Mouse (Mus musculus) cerebellum, adult 2 months (tissue): ENCODE measurements around the gene Slc2a9. TPM values are rescaled to one million over a fixed set of nuclear protein-coding genes. Genes with fewer than 3 reads are reported as not detected.

Source experiments
- DNase-seq, 2 experiments: peaks; one replicate each; pipeline ENCODE4 v3.0.0; 2021
- H3K27ac ChIP-seq: fragments of 200-500 bp; 2 replicates; pipeline ENCODE4 v1.5.1; 2012; ENCODE audit warnings: low read length, control low read depth, inconsistent platforms; ENCODE audit not compliant: insufficient read depth
- H3K27me3 ChIP-seq: fragments of 200-500 bp; 2 replicates; pipeline ENCODE4 v1.6.1; 2012; ENCODE audit warnings: inconsistent platforms, mild to moderate bottlenecking, low read length, moderate library complexity; ENCODE audit not compliant: control insufficient read depth, insufficient read depth
- H3K4me1 ChIP-seq: fragments of 200-500 bp; 2 replicates; pipeline ENCODE4 v1.6.1; 2011; ENCODE audit warnings: low read length; ENCODE audit not compliant: control insufficient read depth, insufficient read depth
- H3K4me3 ChIP-seq: fragments of 200-500 bp; replicated peaks from 2 replicates; pipeline ENCODE3; 2011; ENCODE audit warnings: mild to moderate bottlenecking, low read depth, low read length, control low read depth; ENCODE audit not compliant: insufficient read depth
- CTCF ChIP-seq: fragments of 200-500 bp; IDR thresholded peaks from 2 replicates; pipeline ENCODE4 v1.5.1; 2011; ENCODE audit warnings: low read depth, mild to moderate bottlenecking, control low read depth, low read length, moderate library complexity, borderline replicate concordance; ENCODE audit not compliant: insufficient read depth
- POLR2A ChIP-seq: fragments of 200-500 bp; IDR thresholded peaks from 2 replicates; pipeline ENCODE4 v1.6.1; 2011; ENCODE audit warnings: low read length, control low read depth, borderline replicate concordance; ENCODE audit not compliant: insufficient read depth
- WGBS: fragments of 180-500 bp; shearing (Covaris S2); methylation state at CpG from one replicate; pipeline ENCODE4 v1.1.7; 2018; 5-methylcytosine and 5-hydroxymethylcytosine counted together
- polyA plus RNA-seq: library from polyadenylated mRNA; depleted of rRNA; stranded (reverse); fragments of >200 nt; gene quantifications from 2 replicates; pipeline ENCODE4 v1.2.3, GENCODE M21; 2012

Gene Slc2a9
- polyA plus RNA-seq, 1 experiment, result 1.6 TPM

GRCm38 (mm10) chr5:38496491-38497057 lies 6.4 kb downstream of the Slc2a9 start:
- no peak for TF ChIP-seq POLR2A
- TF ChIP-seq CTCF, result no peak
- H3K27me3 ChIP-seq, result no peaks in the 10 kb centered on the region
- no peaks in the 10 kb centered on the region for H3K4me1 ChIP-seq
- 70% methylated on average over 8 of the region's 8 CpGs for WGBS
- no peak for DNase-seq
- no peak overlapping the region for H3K27ac ChIP-seq
- H3K4me3 ChIP-seq, result no peak overlapping the region

- Histone ChIP-seq H3K4me3 (no peak overlapping the region), H3K27me3 (no peaks in the 10 kb centered on the region), H3K27ac (no peak overlapping the region), H3K4me1 (no peaks in the 10 kb centered on the region)
- no peak for DNase-seq
- 95% methylated on average over 6 of the region's 6 CpGs for WGBS
- TF ChIP-seq POLR2A (no peak), CTCF (no peak)
Measured at GRCm38 (mm10) chr5:38493890-38494289, 9.1 kb downstream of the Slc2a9 start.

GRCm38 (mm10) chr5:38491763-38492162 lies 11.2 kb downstream of the Slc2a9 start:
- Histone ChIP-seq H3K4me1 (no peaks in the 10 kb centered on the region), H3K4me3 (no peak overlapping the region), H3K27me3 (no peaks in the 10 kb centered on the region), H3K27ac (no peak overlapping the region)
- WGBS, result 88% methylated on average over 8 of the region's 8 CpGs
- no peak for DNase-seq
- TF ChIP-seq CTCF (no peak), POLR2A (no peak)

GRCm38 (mm10) chr5:38489739-38490138 lies 13.2 kb downstream of the Slc2a9 start:
- DNase-seq, result no peak
- 91% methylated on average over 4 of the region's 4 CpGs for WGBS
- H3K27me3 ChIP-seq, result no peaks in the 10 kb centered on the region
- no peak overlapping the region for H3K27ac ChIP-seq
- TF ChIP-seq CTCF (no peak), POLR2A (no peak)
- H3K4me1 ChIP-seq, result no peaks in the 10 kb centered on the region
- no peak overlapping the region for H3K4me3 ChIP-seq

GRCm38 (mm10) chr5:38488673-38489615 lies 14.0 kb downstream of the Slc2a9 start:
- WGBS, result 88% methylated on average over 20 of the region's 20 CpGs
- Histone ChIP-seq H3K27ac (no peak overlapping the region), H3K4me1 (no peaks in the 10 kb centered on the region), H3K27me3 (no peaks in the 10 kb centered on the region), H3K4me3 (no peak overlapping the region)
- TF ChIP-seq CTCF (no peak), POLR2A (no peak)
- no peak for DNase-seq

- TF ChIP-seq POLR2A (no peak), CTCF (no peak)
- Histone ChIP-seq H3K4me3 (no peak overlapping the region), H3K27ac (no peak overlapping the region), H3K4me1 (no peaks in the 10 kb centered on the region), H3K27me3 (no peaks in the 10 kb centered on the region)
- 67% methylated on average over 6 of the region's 6 CpGs for WGBS
- DNase-seq, result no peak
Measured at GRCm38 (mm10) chr5:38488026-38488425, 14.9 kb downstream of the Slc2a9 start.

GRCm38 (mm10) chr5:38487247-38487646 lies 15.7 kb downstream of the Slc2a9 start:
- WGBS, result 89% methylated on average over 4 of the region's 4 CpGs

More at GRCm38 (mm10) chr5:38487247-38487646, 15.7 kb downstream of the Slc2a9 start:
- TF ChIP-seq CTCF (no peak), POLR2A (no peak)
- H3K27ac ChIP-seq, result no peak overlapping the region
- H3K27me3 ChIP-seq, result no peaks in the 10 kb centered on the region
- DNase-seq, result no peak
- no peak overlapping the region for H3K4me3 ChIP-seq
- no peaks in the 10 kb centered on the region for H3K4me1 ChIP-seq
